Mouse (Mus musculus) cerebellum, adult 9-11 months (tissue): Measurements from ENCODE around the gene Prex1.
A peak's percentile ranks its signal among the peaks of the same experiment; 100 is the strongest.

Source experiments
- DNase-seq: peaks from one replicate; pipeline ENCODE4 v3.0.0; 2022

The Prex1 gene

GRCm38 (mm10) chr2:166592034-166592912, 121.4 kb downstream of the Prex1 start:
- peak; percentile 81 for DNase-seq

- DNase-seq = no peak
Measured at GRCm38 (mm10) chr2:166584491-166584890, 129.1 kb downstream of the Prex1 start.

- no peak for DNase-seq
Measured at GRCm38 (mm10) chr2:166583292-166583691, 130.3 kb downstream of the Prex1 start.

GRCm38 (mm10) chr2:166581881-166582583, 131.6 kb downstream of the Prex1 start:
- no peak for DNase-seq

- DNase-seq = no peak
Measured at GRCm38 (mm10) chr2:166579793-166580192, 133.8 kb downstream of the Prex1 start.

GRCm38 (mm10) chr2:166579361-166579760, 134.3 kb downstream of the Prex1 start:
- DNase-seq = no peak

GRCm38 (mm10) chr2:166575419-166575818, 138.2 kb downstream of the Prex1 start:
- DNase-seq = peak; percentile 78

- DNase-seq = peak; percentile 57
Measured at GRCm38 (mm10) chr2:166574934-166575333, 138.7 kb downstream of the Prex1 start.

- DNase-seq = no peak
Measured at GRCm38 (mm10) chr2:166573621-166574020, 140.0 kb downstream of the Prex1 start.

- no peak for DNase-seq
Measured at GRCm38 (mm10) chr2:166572297-166572696, 141.3 kb downstream of the Prex1 start.

- no peak for DNase-seq
Measured at GRCm38 (mm10) chr2:166569182-166569581, 144.4 kb downstream of the Prex1 start.

- no peak for DNase-seq
Measured at GRCm38 (mm10) chr2:166565503-166565902, 148.1 kb downstream of the Prex1 start.

- no peak for DNase-seq
Measured at GRCm38 (mm10) chr2:166564455-166564854, 149.2 kb downstream of the Prex1 start.

- DNase-seq = peak; percentile 45
Measured at GRCm38 (mm10) chr2:166563890-166564289, 149.7 kb downstream of the Prex1 start.

GRCm38 (mm10) chr2:166563076-166563475, 150.6 kb downstream of the Prex1 start:
- DNase-seq = no peak

GRCm38 (mm10) chr2:166561781-166562180, 151.9 kb downstream of the Prex1 start:
- DNase-seq = no peak

GRCm38 (mm10) chr2:166560826-166561225, 152.8 kb downstream of the Prex1 start:
- no peak for DNase-seq

- DNase-seq = no peak
Measured at GRCm38 (mm10) chr2:166559531-166559930, 154.1 kb downstream of the Prex1 start.

GRCm38 (mm10) chr2:166555508-166555907, 158.1 kb downstream of the Prex1 start:
- DNase-seq = no peak

GRCm38 (mm10) chr2:166554169-166554505, 159.5 kb downstream of the Prex1 start:
- DNase-seq = no peak

- no peak for DNase-seq
Measured at GRCm38 (mm10) chr2:166553502-166554168, 160.0 kb downstream of the Prex1 start.

- DNase-seq = no peak
Measured at GRCm38 (mm10) chr2:166552657-166553056, 161.0 kb downstream of the Prex1 start.

- DNase-seq = no peak
Measured at GRCm38 (mm10) chr2:166551831-166552498, 161.7 kb downstream of the Prex1 start.
